In the genomic region with DNA sequence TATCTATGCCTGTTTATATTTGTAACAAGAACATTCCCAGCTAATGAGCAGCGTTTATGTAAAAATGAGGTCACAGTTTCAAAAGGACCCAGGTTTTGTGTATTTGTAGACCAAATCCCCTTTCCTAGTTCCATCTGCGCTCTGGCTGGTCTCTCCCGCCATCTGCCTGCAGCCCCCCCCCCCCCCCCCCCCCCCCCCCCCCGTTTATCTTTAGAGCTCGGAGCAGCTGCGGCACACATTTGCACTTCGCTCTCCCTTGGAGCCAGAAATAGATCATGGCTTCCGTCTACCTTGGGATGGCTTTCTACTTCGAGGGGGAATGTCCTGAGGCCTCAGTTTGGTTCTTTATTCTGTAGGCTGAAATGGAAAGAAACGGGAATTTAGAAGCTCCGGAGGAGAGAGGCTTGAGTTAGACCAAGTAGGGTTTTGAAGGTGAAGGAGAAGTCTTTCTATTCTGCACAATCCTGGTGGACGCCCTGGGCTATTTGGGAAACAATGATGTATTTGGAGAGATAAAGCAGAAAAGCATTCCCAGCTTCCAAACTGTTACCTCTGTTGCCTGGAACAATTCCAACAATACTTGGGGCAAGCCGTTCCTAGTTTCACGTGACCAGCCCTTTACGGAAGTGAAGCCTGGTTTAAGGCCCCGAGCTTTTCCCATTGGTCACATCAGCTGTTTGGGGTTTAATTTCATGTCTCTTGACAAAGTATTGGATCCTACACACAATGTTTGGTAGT, we compare ENCODE assay signal across 13 mouse cellular contexts. TPM values are rescaled to one million over a fixed set of nuclear protein-coding genes. Genes with fewer than 3 reads are reported as not detected.
DNase-seq lines count a peak whose midpoint lies in the region; ATAC-seq and TF ChIP-seq lines count a peak whose summit lies in the region.
"Had no signal": no experiment of that assay in that cellular context is flagged by ENCODE, and none has a peak within 500 bp of the region (broad histone marks: within the 10 kb centered on the region; RNA-seq: fewer than 3 reads in every experiment).

No protein-coding gene starts in this region.

- no peak for TF ChIP-seq POLR2A in limb, embryonic 14.5 days (IDR thresholded peaks at IDR 0.05; ENCODE audit: borderline replicate concordance, extremely low read depth, insufficient read depth, insufficient read length)

- no peak overlapping the region for H3K9ac ChIP-seq in heart, embryonic 15.5 days
- no peak overlapping the region for H3K9ac ChIP-seq in midbrain, embryonic 12.5 days (replicated peaks)
- no peak overlapping the region for H3K9ac ChIP-seq in midbrain, embryonic 13.5 days (replicated peaks)
- peak overlapping the region; percentile 31; the same call in 1 of the 2 replicates for H3K9ac ChIP-seq in embryonic facial prominence, embryonic 12.5 days
- no peak overlapping the region for H3K9ac ChIP-seq in limb, embryonic 14.5 days (ENCODE audit: low read depth, low read length, severe bottlenecking)
- H3K9ac ChIP-seq: kidney, embryonic 15.5 days; liver, embryonic 12.5 days had no signal

- no peaks in the 10 kb centered on the region for H3K27me3 ChIP-seq in heart, embryonic 15.5 days
- no peaks in the 10 kb centered on the region for H3K27me3 ChIP-seq in midbrain, embryonic 12.5 days
- no peaks in the 10 kb centered on the region for H3K27me3 ChIP-seq in midbrain, embryonic 13.5 days
- H3K27me3 ChIP-seq in embryonic facial prominence, embryonic 12.5 days: no peaks in the 10 kb centered on the region
- no peaks in the 10 kb centered on the region for H3K27me3 ChIP-seq in limb, embryonic 14.5 days (ENCODE audit: control insufficient read depth, insufficient read depth, low read length)
- H3K27me3 ChIP-seq: kidney, embryonic 15.5 days had no signal

- no peak for DNase-seq in heart, adult 8-10 months (ENCODE audit: low spot score)
- no peak for DNase-seq in limb, embryonic 14.5 days (ENCODE audit: low spot score)
- no peak for DNase-seq in gastrocnemius, postnatal 10 days
- DNase-seq: gastrocnemius, postnatal 14 days had no signal

- H3K4me2 ChIP-seq in heart, embryonic 15.5 days: peak overlapping the region; percentile 42
- H3K4me2 ChIP-seq in midbrain, embryonic 12.5 days (replicated peaks): no peak overlapping the region
- no peak overlapping the region for H3K4me2 ChIP-seq in midbrain, embryonic 13.5 days (replicated peaks)
- H3K4me2 ChIP-seq in embryonic facial prominence, embryonic 12.5 days (replicated peaks): no peak overlapping the region
- H3K4me2 ChIP-seq in limb, embryonic 14.5 days (replicated peaks; ENCODE audit: low read depth, low read length, severe bottlenecking): no peak overlapping the region
- H3K4me2 ChIP-seq: kidney, embryonic 15.5 days; liver, embryonic 12.5 days had no signal

- H3K27ac ChIP-seq in heart, embryonic 15.5 days: peak overlapping the region; percentile 85
- H3K27ac ChIP-seq in midbrain, embryonic 12.5 days (replicated peaks): 0 out of 2 replicates have a peak overlapping the region, but pooled peaks have one; percentile 39
- no peak overlapping the region for H3K27ac ChIP-seq in midbrain, embryonic 13.5 days
- peak overlapping the region; percentile 57; the same call in 1 of the 2 replicates for H3K27ac ChIP-seq in embryonic facial prominence, embryonic 12.5 days
- 0 out of 2 replicates have a peak overlapping the region, but pooled peaks have one; percentile 48 for H3K27ac ChIP-seq in limb, embryonic 14.5 days (replicated peaks; ENCODE audit: low read depth, low read length)
- H3K27ac ChIP-seq: kidney, embryonic 15.5 days; liver, embryonic 12.5 days had no signal

- WGBS in heart, embryonic 15.5 days: 28% methylated on average over 13 of the region's 16 CpGs
- WGBS in midbrain, embryonic 12.5 days: 61% methylated on average over 13 of the region's 16 CpGs
- WGBS in midbrain, embryonic 13.5 days: 62% methylated on average over 13 of the region's 16 CpGs
- 55% methylated on average over 15 of the region's 16 CpGs for WGBS in embryonic facial prominence, embryonic 12.5 days
- 51% methylated on average over 12 of the region's 16 CpGs for WGBS in limb, embryonic 14.5 days

- ATAC-seq in heart, embryonic 15.5 days (replicated peaks; ENCODE audit: insufficient number of reproducible peaks, insufficient read depth, low FRiP score, low read depth): no peak
- no peak for ATAC-seq in midbrain, embryonic 12.5 days (ENCODE audit: low FRiP score, low read depth)
- ATAC-seq in midbrain, embryonic 13.5 days: no peak
- no peak for ATAC-seq in embryonic facial prominence, embryonic 12.5 days (ENCODE audit: insufficient number of reproducible peaks, insufficient read depth, low FRiP score, low TSS enrichment)
- peak; percentile 27; the same call in 1 of the 2 replicates for ATAC-seq in limb, embryonic 14.5 days (ENCODE audit: low FRiP score, low read depth)
- no peak for ATAC-seq in activated CD4-positive, CD25-positive, alpha-beta regulatory T cell, adult 4 months
- ATAC-seq: liver, embryonic 12.5 days had no signal

- H3K4me3 ChIP-seq in heart, embryonic 15.5 days: no peak overlapping the region
- H3K4me3 ChIP-seq in midbrain, embryonic 12.5 days: no peak overlapping the region
- no peak overlapping the region for H3K4me3 ChIP-seq in midbrain, embryonic 13.5 days (replicated peaks)
- no peak overlapping the region for H3K4me3 ChIP-seq in embryonic facial prominence, embryonic 12.5 days
- H3K4me3 ChIP-seq in limb, embryonic 14.5 days (replicated peaks; ENCODE audit: low read length): no peak overlapping the region
- H3K4me3 ChIP-seq: kidney, embryonic 15.5 days; liver, embryonic 12.5 days had no signal

- H3K4me1 ChIP-seq in heart, embryonic 15.5 days (replicated peaks): peaks cover 9% of the 10 kb centered on the region
- H3K4me1 ChIP-seq in midbrain, embryonic 12.5 days: peaks cover 5% of the 10 kb centered on the region; the same call in 1 of the 2 replicates
- 0 out of 2 replicates have a peak, but pooled peaks cover 3% of the 10 kb centered on the region for H3K4me1 ChIP-seq in midbrain, embryonic 13.5 days (replicated peaks)
- no peaks in the 10 kb centered on the region for H3K4me1 ChIP-seq in embryonic facial prominence, embryonic 12.5 days
- H3K4me1 ChIP-seq in limb, embryonic 14.5 days (ENCODE audit: control insufficient read depth, insufficient read depth, low read length): no peaks in the 10 kb centered on the region
- H3K4me1 ChIP-seq: kidney, embryonic 15.5 days had no signal

- H3K9me3 ChIP-seq in heart, embryonic 15.5 days (replicated peaks): no peaks in the 10 kb centered on the region
- no peaks in the 10 kb centered on the region for H3K9me3 ChIP-seq in midbrain, embryonic 12.5 days
- H3K9me3 ChIP-seq in midbrain, embryonic 13.5 days: no peaks in the 10 kb centered on the region
- no peaks in the 10 kb centered on the region for H3K9me3 ChIP-seq in embryonic facial prominence, embryonic 12.5 days
- H3K9me3 ChIP-seq in limb, embryonic 14.5 days (ENCODE audit: control insufficient read depth, low read length): no peaks in the 10 kb centered on the region
- H3K9me3 ChIP-seq: kidney, embryonic 15.5 days; liver, embryonic 12.5 days had no signal

- H3K36me3 ChIP-seq in heart, embryonic 15.5 days: no peaks in the 10 kb centered on the region
- H3K36me3 ChIP-seq in midbrain, embryonic 12.5 days: no peaks in the 10 kb centered on the region
- no peaks in the 10 kb centered on the region for H3K36me3 ChIP-seq in midbrain, embryonic 13.5 days
- no peaks in the 10 kb centered on the region for H3K36me3 ChIP-seq in embryonic facial prominence, embryonic 12.5 days
- no peaks in the 10 kb centered on the region for H3K36me3 ChIP-seq in limb, embryonic 14.5 days (ENCODE audit: control insufficient read depth, insufficient read depth, low read length)
- H3K36me3 ChIP-seq: kidney, embryonic 15.5 days; liver, embryonic 12.5 days had no signal

RNA-seq across cellular contexts. Expression of a gene that starts 6.3 kb away (rescaled TPM):
- polyA plus RNA-seq in heart, embryonic 15.5 days (2015; fragmentation: Nextera tagmentation; extraction: Ambion mirVana): 1.1 and 1.5 TPM in 2 replicates
- 1 to 10 TPM; 3.0 to 4.4 (median 4.3) TPM for total RNA-seq in heart, adult 8-10 months (2022)
- 0.11 and 0.16 TPM in 2 replicates for polyA plus RNA-seq in midbrain, embryonic 12.5 days (2016; fragmentation: Nextera tagmentation; extraction: Ambion mirVana)
- polyA plus RNA-seq in midbrain, embryonic 13.5 days (2015; fragmentation: Nextera tagmentation; extraction: Ambion mirVana): 0.13 and 0.35 TPM in 2 replicates
- 0.15 and 0.43 TPM in 2 replicates for polyA plus RNA-seq in embryonic facial prominence, embryonic 12.5 days (2016; fragmentation: Nextera tagmentation; extraction: Ambion mirVana)
- polyA plus RNA-seq in limb, embryonic 14.5 days (2012; rRNA removed): 3.2 and 3.9 TPM in 2 replicates
- polyA plus RNA-seq in limb, embryonic 14.5 days (2014; fragmentation: Nextera tagmentation; extraction: Ambion mirVana): 2.1 and 2.2 TPM in 2 replicates
- not detected for polyA plus RNA-seq in activated CD4-positive, CD25-positive, alpha-beta regulatory T cell, adult 4 months (2017; shearing (Covaris generic))
- 1 to 10 TPM; 2.3 to 3.1 TPM for total RNA-seq in gastrocnemius, postnatal 10 days (2021)
- total RNA-seq: megakaryocyte progenitor cell, adult 5-6 weeks had no signal

RNA-seq across cellular contexts. Expression of a gene that starts 9.2 kb away (rescaled TPM):
- 0.31 and 0.42 TPM in 2 replicates for polyA plus RNA-seq in heart, embryonic 15.5 days (2015; fragmentation: Nextera tagmentation; extraction: Ambion mirVana)
- total RNA-seq in heart, adult 8-10 months (2022): 1 to 10 TPM; 3.6 to 4.4 (median 4.1) TPM
- not detected in 2 replicates for polyA plus RNA-seq in midbrain, embryonic 12.5 days (2016; fragmentation: Nextera tagmentation; extraction: Ambion mirVana)
- 0.05 TPM in 1 of 2 replicates, not detected in the other for polyA plus RNA-seq in midbrain, embryonic 13.5 days (2015; fragmentation: Nextera tagmentation; extraction: Ambion mirVana)
- polyA plus RNA-seq in embryonic facial prominence, embryonic 12.5 days (2016; fragmentation: Nextera tagmentation; extraction: Ambion mirVana): not detected in 2 replicates
- 1.0 and 1.3 TPM in 2 replicates for polyA plus RNA-seq in limb, embryonic 14.5 days (2012; rRNA removed)
- 0.08 and 0.10 TPM in 2 replicates for polyA plus RNA-seq in limb, embryonic 14.5 days (2014; fragmentation: Nextera tagmentation; extraction: Ambion mirVana)
- under 1 TPM in 1 of 2 experiments, not detected in 1; 0.15 TPM for polyA plus RNA-seq in activated CD4-positive, CD25-positive, alpha-beta regulatory T cell, adult 4 months (2017; shearing (Covaris generic))
- 1 to 10 TPM; 1.1 to 1.6 TPM for total RNA-seq in gastrocnemius, postnatal 10 days (2021)
- total RNA-seq: megakaryocyte progenitor cell, adult 5-6 weeks had no signal

RNA-seq across cellular contexts. Expression of a gene that starts 10.6 kb away (rescaled TPM):
- not detected in 2 replicates for polyA plus RNA-seq in heart, embryonic 15.5 days (2015; fragmentation: Nextera tagmentation; extraction: Ambion mirVana)
- total RNA-seq in heart, adult 8-10 months (2022): not detected
- not detected in 2 replicates for polyA plus RNA-seq in midbrain, embryonic 12.5 days (2016; fragmentation: Nextera tagmentation; extraction: Ambion mirVana)
- 0.08 and 0.10 TPM in 2 replicates for polyA plus RNA-seq in midbrain, embryonic 13.5 days (2015; fragmentation: Nextera tagmentation; extraction: Ambion mirVana)
- polyA plus RNA-seq in embryonic facial prominence, embryonic 12.5 days (2016; fragmentation: Nextera tagmentation; extraction: Ambion mirVana): 0.06 TPM in 1 of 2 replicates, not detected in the other
- polyA plus RNA-seq in limb, embryonic 14.5 days (2012; rRNA removed): not detected in 2 replicates
- not detected in 2 replicates for polyA plus RNA-seq in limb, embryonic 14.5 days (2014; fragmentation: Nextera tagmentation; extraction: Ambion mirVana)
- polyA plus RNA-seq in activated CD4-positive, CD25-positive, alpha-beta regulatory T cell, adult 4 months (2017; shearing (Covaris generic)): under 1 TPM in 1 of 2 experiments, not detected in 1; 0.13 TPM
- total RNA-seq in gastrocnemius, postnatal 10 days (2021): not detected
- total RNA-seq: gastrocnemius, postnatal 14 days; layer of hippocampus, postnatal 14 days; megakaryocyte progenitor cell, adult 5-6 weeks had no signal
- polyA plus RNA-seq: kidney, embryonic 15.5 days; liver, embryonic 12.5 days had no signal

RNA-seq across cellular contexts. Expression of a gene that starts 20.1 kb away (rescaled TPM):
- polyA plus RNA-seq in heart, embryonic 15.5 days (2015; fragmentation: Nextera tagmentation; extraction: Ambion mirVana): not detected in 2 replicates
- total RNA-seq in heart, adult 8-10 months (2022): not detected
- not detected in 2 replicates for polyA plus RNA-seq in midbrain, embryonic 12.5 days (2016; fragmentation: Nextera tagmentation; extraction: Ambion mirVana)
- 0.08 TPM in 1 of 2 replicates, not detected in the other for polyA plus RNA-seq in midbrain, embryonic 13.5 days (2015; fragmentation: Nextera tagmentation; extraction: Ambion mirVana)
- polyA plus RNA-seq in embryonic facial prominence, embryonic 12.5 days (2016; fragmentation: Nextera tagmentation; extraction: Ambion mirVana): not detected in 2 replicates
- not detected in 2 replicates for polyA plus RNA-seq in limb, embryonic 14.5 days (2012; rRNA removed)
- polyA plus RNA-seq in limb, embryonic 14.5 days (2014; fragmentation: Nextera tagmentation; extraction: Ambion mirVana): not detected in 2 replicates
- not detected for polyA plus RNA-seq in activated CD4-positive, CD25-positive, alpha-beta regulatory T cell, adult 4 months (2017; shearing (Covaris generic))
- not detected for total RNA-seq in gastrocnemius, postnatal 10 days (2021)
- total RNA-seq: gastrocnemius, postnatal 14 days; layer of hippocampus, postnatal 14 days; megakaryocyte progenitor cell, adult 5-6 weeks had no signal
- polyA plus RNA-seq: kidney, embryonic 15.5 days; liver, embryonic 12.5 days had no signal

RNA-seq across cellular contexts. Expression of a gene that starts 50.1 kb away (rescaled TPM):
- polyA plus RNA-seq in heart, embryonic 15.5 days (2015; fragmentation: Nextera tagmentation; extraction: Ambion mirVana): not detected in 2 replicates
- total RNA-seq in heart, adult 8-10 months (2022): not detected
- polyA plus RNA-seq in midbrain, embryonic 12.5 days (2016; fragmentation: Nextera tagmentation; extraction: Ambion mirVana): not detected in 2 replicates
- polyA plus RNA-seq in midbrain, embryonic 13.5 days (2015; fragmentation: Nextera tagmentation; extraction: Ambion mirVana): not detected in 2 replicates
- not detected in 2 replicates for polyA plus RNA-seq in embryonic facial prominence, embryonic 12.5 days (2016; fragmentation: Nextera tagmentation; extraction: Ambion mirVana)
- not detected in 2 replicates for polyA plus RNA-seq in limb, embryonic 14.5 days (2012; rRNA removed)
- not detected in 2 replicates for polyA plus RNA-seq in limb, embryonic 14.5 days (2014; fragmentation: Nextera tagmentation; extraction: Ambion mirVana)
- polyA plus RNA-seq in activated CD4-positive, CD25-positive, alpha-beta regulatory T cell, adult 4 months (2017; shearing (Covaris generic)): not detected
- total RNA-seq in gastrocnemius, postnatal 10 days (2021): not detected
- total RNA-seq: gastrocnemius, postnatal 14 days; layer of hippocampus, postnatal 14 days; megakaryocyte progenitor cell, adult 5-6 weeks had no signal
- polyA plus RNA-seq: kidney, embryonic 15.5 days; liver, embryonic 12.5 days had no signal
